Mouse (Mus musculus) embryonic fibroblast, embryonic 13.5 days (primary cell): Measurements from ENCODE around the gene Hist1h3h.
A peak's percentile ranks its signal among the peaks of the same experiment; 100 is the strongest.
"Not testable (repeated sequence)": the region's sequence is repeated elsewhere in the genome, so short reads cannot be mapped to it uniquely, and the experiment has no call there.

Source experiments
- CTCF ChIP-seq: IDR thresholded peaks from 2 replicates; pipeline ENCODE4 v1.5.1; 2011; ENCODE audit warnings: mild to moderate bottlenecking, control low read depth, low read length, moderate library complexity, borderline replicate concordance; ENCODE audit not compliant: insufficient read depth
- POLR2A ChIP-seq: IDR thresholded peaks from 2 replicates; pipeline ENCODE4 v1.6.1; 2011; ENCODE audit warnings: low read depth, mild to moderate bottlenecking, control low read depth, low read length, moderate library complexity

- peak; percentile 77; the same call in 1 of the 2 replicates for TF ChIP-seq POLR2A
- TF ChIP-seq CTCF: not testable (repeated sequence)
These were observed 36.2 kb downstream of the Hist1h3h start, which contains the start of the genes Hist1h2ak and Hist1h2bn for GRCm38 (mm10) chr13:21753524-21754285.
